Mouse (Mus musculus) gastrocnemius, adult 18-20 months (tissue): ENCODE measurements around the gene Rxfp2. TPM values are rescaled to one million over a fixed set of nuclear protein-coding genes. Genes with fewer than 3 reads are reported as not detected.

Source experiments
- DNase-seq: peaks from one replicate; pipeline ENCODE4 v3.0.0; 2021; ENCODE audit warnings: low spot score
- long read RNA-seq, 2 experiments: library from polyadenylated mRNA; stranded (forward); transcript quantifications; one replicate each; pipeline ENCODE4 v2.0.0; 2021
- total RNA-seq, 2 experiments: library from RNA; stranded (reverse); gene quantifications; 2 replicates each; pipeline ENCODE4 v1.2.3; 2021

Rxfp2 gene
- not detected for total RNA-seq
- long read RNA-seq, experiment 1: 0 reads
- long read RNA-seq, experiment 2: 0 reads

DNA sequence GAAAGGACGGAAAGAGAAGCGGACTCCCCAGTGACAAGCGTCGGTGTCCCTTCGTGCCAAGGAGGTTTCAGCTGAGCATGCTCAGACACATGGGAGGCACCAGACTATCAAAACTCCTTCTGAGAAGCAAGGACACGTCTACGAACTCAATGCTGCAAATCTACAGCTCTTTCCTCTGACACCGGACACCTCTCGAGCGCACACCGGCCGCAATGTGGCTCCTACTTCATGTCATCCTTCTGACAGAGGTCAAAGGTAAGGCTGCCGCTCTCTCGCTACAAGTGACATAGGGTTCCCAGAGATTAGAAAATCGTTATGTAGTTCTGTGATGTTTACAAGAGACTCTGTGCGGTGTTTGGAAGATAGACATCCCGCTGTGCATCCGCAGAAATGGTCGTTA, at the start of gene Rxfp2:
Gene Rxfp2, plus strand, starts transcription at position 20 of the 400 bp plus-strand sequence.
- no peak for DNase-seq

DNA sequence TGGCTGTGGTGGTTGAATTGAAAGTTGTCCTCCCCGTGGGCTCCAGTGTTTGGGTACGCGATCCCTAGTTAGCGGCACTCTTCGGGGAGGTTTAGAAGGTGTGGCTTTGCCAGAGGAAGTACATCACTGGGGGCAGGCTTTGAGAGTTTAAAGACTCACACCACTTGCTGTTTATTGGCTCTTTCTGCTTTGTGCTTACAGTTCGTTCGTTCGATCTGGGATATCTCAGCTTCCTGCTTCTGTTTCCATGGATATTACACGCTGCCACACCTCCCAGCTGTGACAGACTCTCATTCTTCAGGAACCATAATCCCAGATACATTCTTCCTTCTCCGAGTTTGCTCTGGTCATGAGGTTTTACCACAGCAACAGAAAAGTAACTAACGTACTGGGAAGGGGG, 48.2 kb upstream of the Rxfp2 start:
- no peak for DNase-seq

DNA sequence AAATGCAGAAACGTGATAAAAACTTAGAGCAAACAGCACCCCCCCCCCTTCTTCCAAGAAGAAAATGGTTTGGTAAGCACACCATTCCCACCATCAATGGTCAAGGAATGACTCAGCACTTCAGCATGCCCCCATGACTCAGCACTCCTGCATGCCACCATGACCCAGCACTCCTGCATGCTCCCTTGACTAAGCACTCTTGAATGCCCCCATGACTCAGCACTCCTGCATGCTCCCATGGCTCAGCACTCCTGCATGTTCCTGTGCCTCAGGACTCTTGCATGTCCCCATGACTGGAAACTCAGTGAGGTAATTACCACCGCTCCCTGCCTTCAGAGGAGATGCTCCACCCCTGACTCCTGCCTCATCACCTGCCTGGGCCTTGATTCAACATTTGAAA, 41.4 kb upstream of the Rxfp2 start:
- no peak for DNase-seq

DNA sequence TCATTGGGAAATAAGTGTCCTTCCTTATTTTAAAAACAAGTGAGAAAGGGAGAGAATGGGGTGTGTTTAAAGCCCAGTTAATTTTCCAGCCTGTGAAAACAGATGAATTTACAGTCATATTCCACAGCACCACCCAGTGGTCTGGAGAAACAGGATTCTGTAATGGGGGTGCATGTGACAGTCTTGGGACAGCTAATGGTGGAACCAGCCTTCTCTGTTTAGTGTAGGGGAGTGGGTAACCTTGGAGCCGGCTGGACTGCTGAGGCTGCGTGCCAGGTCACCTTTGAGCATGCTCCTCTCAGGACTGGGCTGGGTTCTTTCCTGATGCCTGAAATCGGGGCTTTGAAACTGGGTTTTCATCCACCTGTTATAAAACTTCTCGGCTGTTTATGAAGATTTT, 34.9 kb upstream of the Rxfp2 start:
- peak; percentile 4 for DNase-seq

DNA sequence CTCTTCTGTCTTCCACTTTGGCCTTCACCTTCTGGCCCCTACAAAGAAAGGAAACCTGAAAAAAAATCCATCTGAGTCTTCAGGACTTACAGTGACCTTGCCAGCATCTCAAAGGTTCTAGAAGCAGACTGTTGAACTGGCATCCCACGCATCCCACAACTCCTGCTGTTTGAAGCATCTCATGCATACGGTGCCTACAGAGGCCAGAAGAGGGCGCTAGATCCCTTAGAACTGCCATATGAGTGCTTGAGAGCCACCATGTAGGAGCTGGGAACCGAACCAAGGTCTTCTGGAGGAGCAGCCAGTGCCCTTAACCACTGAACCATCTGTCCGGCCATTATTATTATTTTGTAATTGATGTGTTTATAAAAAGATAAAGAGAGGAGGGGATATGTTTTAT, 23.9 kb upstream of the Rxfp2 start:
- no peak for DNase-seq

DNA sequence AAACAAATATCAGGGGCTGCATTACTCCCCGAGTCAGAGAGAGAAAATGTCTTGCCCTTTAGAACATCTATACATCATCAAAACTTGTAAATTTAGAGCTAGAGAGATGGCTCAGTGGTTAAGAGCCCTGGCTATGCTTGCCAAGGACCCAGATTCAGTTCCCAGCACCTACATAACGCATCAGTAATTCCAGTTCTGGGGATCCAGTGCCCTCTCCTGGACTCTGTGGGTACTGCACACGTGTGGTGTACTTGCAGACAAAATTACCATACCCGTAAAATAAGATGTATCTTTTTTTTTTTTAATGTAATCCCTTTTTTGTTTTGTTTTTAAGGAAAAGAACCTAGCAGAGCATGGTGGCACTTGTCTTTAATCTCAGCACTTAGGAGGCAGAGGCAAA, 21.9 kb upstream of the Rxfp2 start:
- no peak for DNase-seq

DNA sequence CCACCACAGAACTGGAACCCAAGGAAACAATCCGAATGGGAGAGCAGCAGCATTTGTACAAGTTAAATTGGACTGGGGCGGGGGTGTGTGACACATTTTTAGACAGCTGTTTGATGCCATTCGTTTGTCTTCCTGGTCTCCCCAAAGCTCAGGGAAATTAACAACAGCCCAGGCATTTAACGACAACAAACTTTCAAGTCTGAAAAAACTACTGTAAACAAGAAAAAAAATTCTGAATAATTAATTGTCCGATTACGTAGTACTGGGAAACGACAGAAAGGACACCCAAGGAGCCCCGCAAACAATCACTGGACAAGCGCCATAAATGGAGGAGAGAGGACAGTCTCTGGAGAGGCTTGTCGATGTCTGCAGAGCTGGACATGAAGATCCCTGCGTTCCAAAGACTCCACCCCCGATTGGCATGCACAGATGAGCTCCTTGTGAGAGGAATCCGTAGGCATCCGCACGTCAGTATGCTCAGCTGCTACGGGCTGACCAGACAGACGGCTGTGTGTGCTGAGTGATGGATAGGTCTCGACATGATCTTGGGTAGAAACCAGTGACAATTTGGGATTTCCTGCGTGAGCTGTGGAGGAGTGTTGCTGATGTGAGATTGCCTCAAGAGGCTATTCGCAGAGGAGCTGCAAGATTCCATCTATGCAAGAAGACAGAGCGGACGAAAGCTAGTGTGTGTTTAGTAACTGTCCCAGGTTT, 21.0 kb upstream of the Rxfp2 start:
- no peak for DNase-seq

DNA sequence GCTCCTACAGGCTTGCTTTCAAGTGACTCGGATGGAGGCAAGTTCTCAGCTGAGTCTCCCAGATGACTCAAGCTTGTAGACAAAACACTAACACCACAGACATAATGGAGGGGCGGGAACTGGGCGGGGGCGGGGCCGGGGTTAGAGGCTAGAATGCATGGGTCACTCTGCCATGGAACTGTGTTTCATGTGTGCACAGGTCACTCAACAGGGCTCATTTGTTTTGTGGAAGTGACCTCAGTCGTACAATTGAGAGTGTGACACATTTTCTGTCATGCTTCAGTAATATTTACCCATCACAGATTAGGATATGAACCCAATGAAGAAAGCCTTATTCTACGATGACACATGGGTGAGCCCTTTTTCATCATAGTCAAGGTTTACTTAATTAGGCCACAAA, 20.2 kb upstream of the Rxfp2 start:
- no peak for DNase-seq

DNA sequence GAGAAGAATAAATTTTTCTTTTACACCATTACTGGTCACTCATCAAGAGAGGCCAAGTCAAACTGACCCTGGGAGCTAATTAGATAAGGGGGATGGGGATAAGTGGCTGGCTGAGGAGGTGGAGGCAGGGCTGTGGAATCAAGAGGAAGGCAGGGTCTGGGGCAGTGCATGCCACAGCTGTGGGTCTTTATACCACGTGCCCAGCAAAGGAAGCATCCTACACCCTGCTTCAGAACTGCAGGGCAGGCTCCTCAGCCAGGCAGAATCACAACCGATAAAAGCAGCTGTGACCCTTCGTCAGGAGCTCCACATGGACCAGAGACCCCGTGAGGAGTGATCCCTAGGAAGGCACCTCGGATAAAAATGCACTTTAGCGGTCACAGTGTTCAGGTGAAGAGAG, 13.1 kb upstream of the Rxfp2 start:
- no peak for DNase-seq

DNA sequence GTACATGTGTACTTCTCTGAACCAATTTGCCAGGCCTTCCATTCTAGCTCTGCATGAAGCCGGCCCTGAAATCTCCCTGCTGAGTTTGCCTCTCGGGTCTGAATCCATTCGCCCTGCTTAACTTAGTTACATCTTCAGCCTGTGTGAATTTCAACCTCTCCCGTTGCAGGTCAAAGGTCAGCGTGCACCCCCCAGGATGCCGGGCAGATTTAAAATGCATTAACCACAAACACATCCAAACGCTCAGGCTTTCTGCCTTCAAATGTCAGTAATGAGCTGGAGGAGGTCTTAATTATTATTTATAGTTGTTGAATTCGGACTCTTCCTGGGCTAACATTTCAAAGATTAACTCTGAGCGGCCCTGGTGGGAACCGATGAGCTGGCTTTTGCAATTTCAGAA, 1.6 kb upstream of the Rxfp2 start:
- DNase-seq: no peak

DNA sequence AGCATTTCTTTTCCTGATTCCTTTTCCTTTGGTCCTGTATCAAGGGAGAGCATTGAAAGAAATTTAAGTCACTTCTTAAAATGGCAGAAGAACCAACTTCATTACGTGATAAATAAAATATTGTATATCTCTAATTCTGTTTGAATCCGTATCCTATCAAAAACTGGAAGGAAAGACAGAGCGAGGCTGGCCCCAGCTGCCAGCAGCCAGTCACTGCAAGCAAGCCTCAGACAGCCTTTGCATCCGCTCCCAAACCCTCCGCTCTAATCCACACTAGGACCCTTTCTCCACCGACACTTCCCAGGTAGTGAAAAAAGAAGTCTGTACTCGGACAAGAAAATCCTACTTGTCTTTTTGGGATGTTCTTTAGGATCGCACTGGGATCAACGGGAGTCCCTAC, 803 bp upstream of the Rxfp2 start:
- DNase-seq: no peak

DNA sequence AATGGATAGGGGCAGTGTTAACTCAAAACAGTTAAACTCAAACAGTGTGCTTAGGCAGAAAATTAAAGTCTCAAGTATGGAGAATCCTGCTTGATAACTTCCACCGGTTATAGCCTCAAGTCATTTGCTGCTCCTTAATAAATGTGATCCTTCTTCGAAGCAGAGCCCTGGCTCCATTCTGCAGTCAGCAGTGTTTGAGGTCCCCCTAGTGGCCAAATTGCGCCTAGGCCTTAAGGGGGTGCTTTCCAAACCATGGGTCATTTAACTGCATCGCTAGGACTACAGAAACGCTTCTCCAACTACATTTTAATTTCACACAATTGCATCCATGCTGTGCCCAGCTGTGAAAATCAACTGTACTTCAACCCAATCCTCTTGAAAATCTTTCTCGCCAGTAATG, 2.4 kb downstream of the Rxfp2 start:
- DNase-seq: peak; percentile 60

DNA sequence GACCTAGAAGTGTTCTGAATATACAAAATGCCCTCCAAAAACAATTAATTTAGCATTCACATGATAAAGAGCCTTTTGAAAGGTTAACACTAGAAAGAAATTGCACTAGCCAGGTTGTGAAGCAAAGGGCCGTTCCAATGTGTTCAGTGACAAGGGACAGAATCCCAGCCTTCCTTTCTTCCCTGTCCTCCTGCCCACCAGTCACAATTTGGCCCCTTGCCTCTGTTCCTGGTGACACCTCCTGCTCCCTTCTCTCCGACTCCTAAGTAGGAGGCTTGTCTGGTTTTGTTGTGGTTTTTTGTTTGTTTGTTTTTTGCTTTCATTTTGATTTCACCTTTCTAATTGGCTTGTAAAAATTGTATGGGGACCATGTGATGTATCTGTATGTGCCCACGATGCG, 3.3 kb downstream of the Rxfp2 start:
- DNase-seq: no peak

DNA sequence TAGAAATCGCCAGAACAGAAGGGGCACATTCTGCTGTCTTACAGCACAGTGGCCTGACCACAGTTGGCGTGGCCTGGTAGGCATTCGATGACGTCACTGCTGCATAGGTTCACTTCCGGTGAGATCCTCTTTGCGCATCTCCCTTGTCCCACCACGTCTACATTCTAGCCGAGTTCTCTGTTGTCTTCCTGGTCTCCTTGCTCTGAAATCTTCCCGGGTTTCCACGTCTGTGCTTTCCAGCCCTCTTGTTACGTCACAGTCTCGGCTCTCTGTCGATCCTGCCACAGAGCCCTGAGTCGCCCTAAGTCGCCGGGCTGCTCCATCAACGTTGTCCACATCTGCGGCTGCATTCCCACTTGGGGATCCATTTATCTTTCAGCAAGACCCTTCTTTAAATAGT, 4.1 kb downstream of the Rxfp2 start:
- DNase-seq: no peak

DNA sequence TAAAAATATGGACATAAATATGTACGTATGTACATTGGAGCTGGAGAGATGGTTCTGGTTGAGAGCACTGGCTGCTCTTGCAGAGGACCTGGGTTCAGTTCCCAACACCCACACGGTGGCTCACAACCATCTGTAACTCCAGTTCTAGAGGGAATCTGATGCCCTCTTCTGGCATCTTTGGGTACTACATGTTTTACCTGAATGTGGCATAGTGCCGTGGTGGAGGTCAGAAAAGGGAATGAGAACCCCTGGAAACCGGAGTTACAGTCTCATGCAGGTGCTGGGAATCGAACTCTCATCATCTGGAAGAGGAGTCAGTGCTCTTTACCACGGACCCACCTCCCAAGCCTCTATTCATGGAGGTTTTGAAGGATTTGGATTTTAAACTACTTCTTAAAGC, 5.0 kb downstream of the Rxfp2 start:
- no peak for DNase-seq

DNA sequence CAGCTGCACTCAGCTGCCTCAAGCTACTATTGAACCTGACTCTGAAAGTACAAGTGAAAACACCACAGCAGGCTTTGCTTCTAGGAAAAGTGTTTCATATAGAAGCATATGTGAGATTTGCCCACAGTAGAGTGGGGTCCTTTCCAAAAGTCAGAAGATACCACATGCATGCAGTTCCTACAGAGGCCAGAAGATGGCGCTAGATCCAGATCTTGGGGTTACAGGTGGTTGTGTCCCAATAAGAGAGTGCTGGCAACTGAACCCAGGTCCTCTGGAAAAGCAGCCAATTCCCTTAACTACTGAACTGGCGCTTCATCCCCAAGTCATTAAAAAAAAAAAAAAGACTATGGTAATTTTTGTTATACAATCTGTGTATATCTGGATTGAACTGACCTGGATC, 5.7 kb downstream of the Rxfp2 start:
- DNase-seq: no peak

DNA sequence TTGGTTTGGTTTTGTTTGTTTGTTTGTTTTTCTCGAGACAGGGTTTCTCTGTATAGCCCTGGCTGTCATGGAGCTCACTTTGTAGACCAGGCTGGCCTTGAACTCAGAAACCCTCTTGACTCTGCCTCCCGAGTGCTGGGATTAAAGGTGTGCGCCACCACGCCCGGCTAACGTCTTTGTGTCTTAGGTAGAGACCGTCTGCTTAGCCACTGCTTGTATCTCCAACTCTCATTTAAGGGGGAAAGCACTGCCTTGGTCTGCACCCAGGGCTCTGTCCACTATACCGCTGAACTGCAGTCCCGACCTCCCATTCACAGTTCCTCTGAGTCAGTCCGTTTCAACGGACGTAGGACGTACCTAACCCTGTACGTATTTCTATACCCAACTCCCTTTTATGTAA, 6.4 kb downstream of the Rxfp2 start:
- DNase-seq: no peak

DNA sequence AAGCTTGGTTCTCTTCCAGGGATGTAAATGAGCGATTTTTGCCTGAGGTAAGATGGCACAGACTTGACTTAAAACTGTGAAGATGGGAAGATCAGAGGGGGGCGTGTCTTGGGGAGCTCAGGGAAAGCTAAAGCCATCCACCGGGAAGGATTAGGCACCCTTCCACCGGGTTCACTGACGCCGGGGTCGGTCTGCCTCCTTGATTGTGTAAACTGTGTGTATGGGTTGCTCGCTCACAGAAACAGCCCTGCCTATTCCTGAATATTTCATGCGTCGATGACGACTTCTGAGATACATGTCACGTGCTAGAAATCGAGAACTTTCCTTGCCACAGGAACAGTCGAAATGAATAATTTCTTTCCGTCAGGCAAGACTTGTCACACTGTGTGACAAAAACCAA, 6.9 kb downstream of the Rxfp2 start:
- DNase-seq: no peak

DNA sequence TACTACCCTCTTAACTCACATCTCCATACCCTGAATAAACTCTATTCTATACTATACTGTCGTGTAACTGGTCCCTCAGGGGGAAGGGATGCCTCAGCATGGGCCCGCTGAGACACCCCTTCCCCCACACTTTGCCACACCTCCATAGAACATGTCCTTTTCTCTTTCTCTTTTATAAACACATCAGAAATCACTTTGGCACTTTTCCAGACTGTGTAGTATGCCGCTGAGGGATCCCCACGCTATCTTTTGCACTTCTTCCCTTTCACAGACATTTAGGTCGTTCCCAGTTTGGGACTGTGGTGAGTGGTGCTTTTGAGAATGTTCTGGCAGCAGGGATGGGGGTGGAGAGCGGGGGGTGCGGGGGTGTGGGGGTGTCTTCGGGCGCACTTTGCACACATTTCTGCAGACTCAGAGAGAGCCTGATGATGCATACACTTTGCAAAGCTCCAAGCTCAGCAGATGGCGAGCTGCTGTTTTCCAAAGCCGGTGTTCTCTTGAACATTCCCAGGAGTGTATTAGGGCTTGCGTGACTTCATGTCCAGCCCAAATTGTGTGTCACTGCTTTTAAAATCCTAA, 8.1 kb downstream of the Rxfp2 start:
- DNase-seq: peak; percentile 9

DNA sequence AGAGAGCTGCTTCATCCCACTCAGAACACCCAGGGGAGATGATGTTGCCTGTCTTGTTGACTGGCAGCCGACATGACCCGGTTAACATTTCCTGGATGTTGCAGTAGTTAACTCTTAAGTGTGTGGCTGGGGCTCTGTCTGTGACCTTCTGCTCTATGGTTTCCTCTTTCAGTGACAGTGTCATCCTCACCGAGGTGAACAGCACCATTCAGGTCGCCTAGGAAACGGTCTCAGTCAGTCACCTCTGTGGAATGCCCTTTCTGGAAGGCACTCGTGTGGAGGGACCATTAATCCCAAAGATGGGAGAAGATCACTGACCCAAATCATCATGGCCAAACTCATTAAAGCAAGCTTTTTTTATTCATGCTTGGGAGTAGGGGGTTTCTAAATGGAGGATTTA, 12.7 kb downstream of the Rxfp2 start:
- DNase-seq: peak; percentile 30

DNA sequence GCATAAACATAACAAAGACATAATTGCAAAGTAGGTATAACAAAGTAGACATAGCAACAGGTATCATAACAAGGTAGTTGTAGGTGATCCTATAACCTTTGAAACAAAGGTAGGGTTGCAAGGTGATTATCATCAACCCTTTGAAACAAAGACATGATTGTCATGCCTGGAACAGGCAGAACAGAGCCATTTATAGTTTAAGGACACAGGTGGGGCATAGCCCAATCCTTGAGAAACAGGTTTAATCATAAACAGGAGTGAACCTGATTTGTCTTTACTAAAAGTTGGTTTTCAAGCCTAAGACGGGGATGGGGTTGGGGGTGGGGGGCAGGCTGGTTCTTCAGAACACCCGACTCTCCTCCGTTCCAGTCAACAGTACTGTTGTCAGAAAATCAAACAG, 13.2 kb downstream of the Rxfp2 start:
- no peak for DNase-seq

DNA sequence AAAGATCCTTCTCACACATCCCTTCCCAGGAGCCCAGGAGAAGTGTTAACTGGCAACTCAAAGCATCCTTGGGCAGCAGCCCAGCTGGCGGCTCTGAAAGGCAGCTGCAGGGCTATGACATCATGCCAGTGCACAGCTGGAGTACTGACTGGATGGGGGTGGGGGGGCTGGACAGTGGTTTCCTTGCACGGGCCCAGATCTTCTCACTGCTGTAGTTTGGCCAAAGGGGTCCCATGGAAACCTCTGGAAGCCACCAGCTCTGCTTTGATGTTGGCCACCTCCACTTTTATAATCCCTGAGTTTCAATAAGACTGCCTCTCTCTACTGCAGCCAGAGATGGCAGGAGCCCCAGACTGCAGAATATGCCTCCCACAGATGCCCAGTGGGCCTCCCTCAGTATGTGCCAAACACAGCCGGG, 13.6 kb downstream of the Rxfp2 start:
- DNase-seq: peak; percentile 73

DNA sequence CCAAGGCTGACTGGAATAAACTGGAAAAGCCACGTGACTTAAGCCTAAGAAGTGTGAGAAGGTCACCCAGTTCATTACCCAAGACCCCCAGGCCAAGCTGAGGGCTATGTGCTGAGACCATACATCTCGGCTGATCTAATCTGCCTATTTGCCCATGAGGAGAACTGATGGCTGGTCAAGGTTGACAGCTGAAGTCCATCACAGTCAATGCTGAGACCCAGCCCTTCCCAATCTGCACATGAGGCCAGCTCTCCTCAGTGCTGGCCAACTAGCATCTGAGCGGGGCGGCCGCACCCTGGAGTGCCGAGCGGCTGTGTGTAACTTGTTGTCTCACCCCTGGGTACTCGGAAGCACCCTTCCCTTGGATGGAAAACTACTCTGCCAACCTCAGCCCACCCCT, 17.8 kb downstream of the Rxfp2 start:
- DNase-seq: no peak

DNA sequence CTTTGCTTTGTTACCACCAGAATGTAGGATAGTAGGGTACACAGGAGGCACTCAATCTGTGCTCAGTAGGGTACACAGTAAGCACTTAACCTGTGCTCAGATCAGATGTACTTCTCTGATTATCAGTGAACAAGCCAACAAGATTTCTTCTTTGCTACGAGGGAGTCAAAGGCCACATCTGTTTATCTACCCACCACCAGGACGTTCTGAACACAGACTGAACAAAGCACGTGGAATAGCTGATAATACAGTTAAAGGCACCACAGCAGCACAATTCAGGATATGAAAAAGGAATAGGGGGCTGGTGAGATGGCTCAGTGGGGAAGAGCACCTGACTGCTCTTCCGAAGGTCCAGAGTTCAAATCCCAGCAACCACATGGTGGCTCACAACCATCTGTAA, 18.4 kb downstream of the Rxfp2 start:
- no peak for DNase-seq
